Mouse (Mus musculus) heart, embryonic 13.5 days (tissue): ENCODE measurements around the gene Zfp58. TPM values are rescaled to one million over a fixed set of nuclear protein-coding genes. Genes with fewer than 3 reads are reported as not detected.

Experiments used
- ATAC-seq: fragments of 200-750 bp; cut with Nextera tagmentation; 2 replicates; pipeline ENCODE4 v1.8.0; 2017; ENCODE audit warnings: moderate TSS enrichment; ENCODE audit not compliant: insufficient number of reproducible peaks, low FRiP score, low TSS enrichment; ENCODE audit errors: extremely low read depth
- H3K27ac ChIP-seq: fragments of 300-500 bp; sonication (generic); replicated peaks from 2 replicates; pipeline ENCODE4 v1.5.1; 2015; ENCODE audit warnings: moderate library complexity, mild to moderate bottlenecking, inconsistent platforms
- H3K27me3 ChIP-seq: fragments of 300-500 bp; sonication (generic); replicated peaks from 2 replicates; pipeline ENCODE4 v1.6.1; 2015; ENCODE audit warnings: mild to moderate bottlenecking, inconsistent platforms
- H3K36me3 ChIP-seq: fragments of 300-500 bp; sonication (generic); 2 replicates; pipeline ENCODE4 v1.6.1; 2015; ENCODE audit warnings: mild to moderate bottlenecking, inconsistent platforms
- H3K4me1 ChIP-seq: fragments of 300-500 bp; sonication (generic); 2 replicates; pipeline ENCODE4 v1.6.1; 2015; ENCODE audit warnings: inconsistent platforms
- H3K4me2 ChIP-seq: fragments of 300-500 bp; sonication (generic); 2 replicates; pipeline ENCODE4 v1.6.1; 2015; ENCODE audit warnings: inconsistent platforms, mild to moderate bottlenecking, moderate library complexity
- H3K4me3 ChIP-seq: fragments of 300-500 bp; sonication (generic); 2 replicates; pipeline ENCODE4 v1.5.1; 2015; ENCODE audit warnings: moderate library complexity, mild to moderate bottlenecking, inconsistent platforms
- H3K9ac ChIP-seq: fragments of 300-500 bp; sonication (generic); 2 replicates; pipeline ENCODE4 v1.6.1; 2015; ENCODE audit warnings: inconsistent platforms, mild to moderate bottlenecking, moderate library complexity
- H3K9me3 ChIP-seq: fragments of 300-500 bp; sonication (generic); 2 replicates; pipeline ENCODE4 v1.6.1; 2016; ENCODE audit warnings: inconsistent platforms
- WGBS: fragments of 180-500 bp; shearing (Covaris S2); methylation state at CpG from one replicate; pipeline ENCODE4 v1.1.7; 2015; ENCODE audit warnings: mixed read lengths; 5-methylcytosine and 5-hydroxymethylcytosine counted together
- polyA plus RNA-seq: library from polyadenylated mRNA; unstranded; fragments of >200 nt; fragmentation: Nextera tagmentation; extraction: Ambion mirVana; gene quantifications from 2 replicates; pipeline ENCODE4 v1.2.1, GENCODE M21; 2015

Zfp58 gene
- 8.1 and 8.6 TPM in 2 replicates for polyA plus RNA-seq

GRCm38 (mm10) chr13:67500084-67500719 lies at the start of gene Zfp58:
TSS of gene Zfp58 (minus strand) at chr13:67500555.
- peak within 1 kb of the TSS; percentile 53 for H3K27ac ChIP-seq
- H3K36me3 ChIP-seq, result peaks cover 17% of the 10 kb centered on the region
- whole genome bisulfite sequencing, result under 1% methylated on average over 22 of the region's 22 CpGs
- peak within 1 kb of the TSS; percentile 89 for H3K4me3 ChIP-seq
- peak within 1 kb of the TSS; percentile 77 for H3K4me2 ChIP-seq
- 0 out of 2 replicates have a peak, but pooled peaks cover 3% of the 10 kb centered on the region for H3K27me3 ChIP-seq
- ATAC-seq, result peak; percentile 59; the same call in 1 of the 2 replicates
- no peaks in the 10 kb centered on the region for H3K9me3 ChIP-seq
- H3K9ac ChIP-seq, result peak within 1 kb of the TSS; percentile 90
- H3K4me1 ChIP-seq, result peaks cover 8% of the 10 kb centered on the region

- no peak for ATAC-seq
- H3K4me2 ChIP-seq, result no peak overlapping the region
- peaks cover 49% of the 10 kb centered on the region for H3K36me3 ChIP-seq
- H3K27ac ChIP-seq, result no peak overlapping the region
- H3K4me1 ChIP-seq, result peaks cover under 1% of the 10 kb centered on the region; the same call in 1 of the 2 replicates
- 93% methylated on average over 1 of the region's 1 CpGs for WGBS
- H3K9ac ChIP-seq, result no peak overlapping the region
- H3K27me3 ChIP-seq, result no peaks in the 10 kb centered on the region
- H3K4me3 ChIP-seq, result no peak overlapping the region
- H3K9me3 ChIP-seq, result no peaks in the 10 kb centered on the region
These were observed 45.6 kb upstream of the Zfp58 start for GRCm38 (mm10) chr13:67545941-67546340.

GRCm38 (mm10) chr13:67527049-67527730 lies 26.8 kb upstream of the Zfp58 start:
- WGBS, result 69% methylated on average over 3 of the region's 3 CpGs
- H3K27ac ChIP-seq, result no peak overlapping the region
- ATAC-seq, result no peak

GRCm38 (mm10) chr13:67525753-67526410 lies 25.5 kb upstream of the Zfp58 start, which contains the start of the genes Gm26965 and Zfp87:
TSS of gene Gm26965 (minus strand) at chr13:67526151.
TSS of gene Zfp87 (minus strand) at chr13:67526177.
- peak within 1 kb of the TSS; percentile 91 for H3K9ac ChIP-seq
- H3K27ac ChIP-seq, result peak within 1 kb of the TSS; percentile 81
- H3K27me3 ChIP-seq, result no peaks in the 10 kb centered on the region
- peak within 1 kb of the TSS; percentile 94 for H3K4me2 ChIP-seq
- H3K36me3 ChIP-seq, result peaks cover 10% of the 10 kb centered on the region
- H3K4me3 ChIP-seq, result peak within 1 kb of the TSS; percentile 79
- no peaks in the 10 kb centered on the region for H3K9me3 ChIP-seq
- peak; percentile 96 for ATAC-seq
- WGBS, result under 1% methylated on average over 27 of the region's 27 CpGs
- peaks cover 24% of the 10 kb centered on the region for H3K4me1 ChIP-seq

More at GRCm38 (mm10) chr13:67527049-67527730, 26.8 kb upstream of the Zfp58 start:
- Histone ChIP-seq H3K9ac (no peak overlapping the region), H3K4me3 (no peak overlapping the region), H3K9me3 (no peaks in the 10 kb centered on the region), H3K27me3 (no peaks in the 10 kb centered on the region), H3K36me3 (no peaks in the 10 kb centered on the region; the same call in 1 of the 2 replicates), H3K4me2 (no peak overlapping the region), H3K4me1 (peaks cover 24% of the 10 kb centered on the region)

GRCm38 (mm10) chr13:67500908-67501307 lies 553 bp upstream of the Zfp58 start:
- WGBS, result 74% methylated on average over 1 of the region's 1 CpGs
- ATAC-seq, result no peak
- peaks cover 10% of the 10 kb centered on the region for H3K36me3 ChIP-seq
- no peak overlapping the region for H3K9ac ChIP-seq
- peaks cover 8% of the 10 kb centered on the region for H3K4me1 ChIP-seq
- peak overlapping the region; percentile 89; the same call in 1 of the 2 replicates for H3K4me3 ChIP-seq
- 0 out of 2 replicates have a peak, but pooled peaks cover 3% of the 10 kb centered on the region for H3K27me3 ChIP-seq
- H3K27ac ChIP-seq, result no peak overlapping the region
- H3K9me3 ChIP-seq, result no peaks in the 10 kb centered on the region
- peak overlapping the region; percentile 77 for H3K4me2 ChIP-seq

GRCm38 (mm10) chr13:67495631-67496030 lies 4.7 kb downstream of the Zfp58 start:
- 80% methylated on average over 1 of the region's 1 CpGs for WGBS

GRCm38 (mm10) chr13:67484424-67484811 lies 15.9 kb downstream of the Zfp58 start:
- H3K27me3 ChIP-seq, result no peaks in the 10 kb centered on the region
- H3K9ac ChIP-seq, result peak overlapping the region; percentile 82
- peaks cover 9% of the 10 kb centered on the region for H3K4me1 ChIP-seq
- peak overlapping the region; percentile 78 for H3K27ac ChIP-seq
- 22% methylated on average over 8 of the region's 8 CpGs for WGBS
- H3K9me3 ChIP-seq, result no peaks in the 10 kb centered on the region
- peak overlapping the region; percentile 74 for H3K4me3 ChIP-seq
- peak overlapping the region; percentile 78 for H3K4me2 ChIP-seq
- no peak for ATAC-seq
- H3K36me3 ChIP-seq, result peaks cover 25% of the 10 kb centered on the region

More at GRCm38 (mm10) chr13:67495631-67496030, 4.7 kb downstream of the Zfp58 start:
- Histone ChIP-seq H3K4me2 (no peak overlapping the region), H3K9me3 (peaks cover 17% of the 10 kb centered on the region), H3K27me3 (no peaks in the 10 kb centered on the region), H3K4me3 (no peak overlapping the region), H3K4me1 (peaks cover 8% of the 10 kb centered on the region), H3K27ac (no peak overlapping the region), H3K36me3 (peaks cover 62% of the 10 kb centered on the region), H3K9ac (no peak overlapping the region)
- no peak for ATAC-seq

- 3% methylated on average over 20 of the region's 20 CpGs for WGBS
- no peaks in the 10 kb centered on the region for H3K9me3 ChIP-seq
- H3K27ac ChIP-seq, result peak within 1 kb of the TSS; percentile 78
- peak within 1 kb of the TSS; percentile 82 for H3K9ac ChIP-seq
- peak within 1 kb of the TSS; percentile 74 for H3K4me3 ChIP-seq
- peak within 1 kb of the TSS; percentile 78 for H3K4me2 ChIP-seq
- H3K27me3 ChIP-seq, result no peaks in the 10 kb centered on the region
- peak; percentile 90 for ATAC-seq
- H3K36me3 ChIP-seq, result peaks cover 20% of the 10 kb centered on the region
- peaks cover 9% of the 10 kb centered on the region for H3K4me1 ChIP-seq
These were observed 16.5 kb downstream of the Zfp58 start, which contains the start of gene Zfp874b for GRCm38 (mm10) chr13:67483625-67484423. TSS of gene Zfp874b (minus strand) at chr13:67484258.

GRCm38 (mm10) chr13:67481528-67481927 lies 18.8 kb downstream of the Zfp58 start:
- Histone ChIP-seq H3K4me1 (peaks cover 9% of the 10 kb centered on the region), H3K4me3 (no peak overlapping the region), H3K27me3 (no peaks in the 10 kb centered on the region), H3K9me3 (no peaks in the 10 kb centered on the region), H3K4me2 (0 out of 2 replicates have a peak overlapping the region, but pooled peaks have one; percentile 78), H3K36me3 (peaks cover 15% of the 10 kb centered on the region), H3K9ac (no peak overlapping the region), H3K27ac (no peak overlapping the region)
- ATAC-seq, result no peak
- 64% methylated on average over 4 of the region's 4 CpGs for WGBS

- 72% methylated on average over 3 of the region's 3 CpGs for WGBS
- no peak overlapping the region for H3K4me2 ChIP-seq
- H3K36me3 ChIP-seq, result peaks cover 37% of the 10 kb centered on the region
- no peak overlapping the region for H3K4me3 ChIP-seq
- H3K27me3 ChIP-seq, result no peaks in the 10 kb centered on the region
- ATAC-seq, result no peak
- H3K27ac ChIP-seq, result no peak overlapping the region
- no peaks in the 10 kb centered on the region for H3K4me1 ChIP-seq
- H3K9me3 ChIP-seq, result peaks cover 9% of the 10 kb centered on the region; the same call in 1 of the 2 replicates
- no peak overlapping the region for H3K9ac ChIP-seq
These were observed 31.1 kb downstream of the Zfp58 start for GRCm38 (mm10) chr13:67469274-67469673.
